Mouse (Mus musculus) hindbrain, embryonic 13.5 days (tissue): Measurements from ENCODE around the gene Tmem86a. TPM values are rescaled to one million over a fixed set of nuclear protein-coding genes. Genes with fewer than 3 reads are reported as not detected.

Source experiments
- ATAC-seq: fragments of 200-750 bp; cut with Nextera tagmentation; 2 replicates; pipeline ENCODE4 v1.8.0; 2017; ENCODE audit warnings: moderate TSS enrichment; ENCODE audit not compliant: low FRiP score
- H3K27ac ChIP-seq: fragments of 300-500 bp; sonication (generic); 2 replicates; pipeline ENCODE4 v1.5.1; 2015; ENCODE audit warnings: inconsistent platforms, mild to moderate bottlenecking, moderate library complexity
- H3K27me3 ChIP-seq: fragments of 300-500 bp; sonication (generic); 2 replicates; pipeline ENCODE4 v1.6.1; 2015; ENCODE audit warnings: mild to moderate bottlenecking, inconsistent platforms
- H3K36me3 ChIP-seq: fragments of 300-500 bp; sonication (generic); 2 replicates; pipeline ENCODE4 v1.6.1; 2015; ENCODE audit warnings: mild to moderate bottlenecking, inconsistent platforms
- H3K4me1 ChIP-seq: fragments of 300-500 bp; sonication (generic); replicated peaks from 2 replicates; pipeline ENCODE4 v1.6.1; 2015; ENCODE audit warnings: inconsistent platforms
- H3K4me2 ChIP-seq: fragments of 300-500 bp; sonication (generic); 2 replicates; pipeline ENCODE4 v1.6.1; 2015; ENCODE audit warnings: inconsistent platforms, mild to moderate bottlenecking, moderate library complexity
- H3K4me3 ChIP-seq: fragments of 300-500 bp; sonication (generic); 2 replicates; pipeline ENCODE4 v1.5.1; 2015; ENCODE audit warnings: mild to moderate bottlenecking, inconsistent platforms
- H3K9ac ChIP-seq: fragments of 300-500 bp; sonication (generic); 2 replicates; pipeline ENCODE4 v1.6.1; 2015; ENCODE audit warnings: mild to moderate bottlenecking, inconsistent platforms
- H3K9me3 ChIP-seq: fragments of 300-500 bp; sonication (generic); 2 replicates; pipeline ENCODE4 v1.6.1; 2016; ENCODE audit warnings: inconsistent platforms
- WGBS: fragments of 180-500 bp; shearing (Covaris S2); methylation state at CpG from one replicate; pipeline ENCODE4 v1.1.7; 2015; 5-methylcytosine and 5-hydroxymethylcytosine counted together
- polyA plus RNA-seq: library from polyadenylated mRNA; unstranded; fragments of >200 nt; fragmentation: Nextera tagmentation; extraction: Ambion mirVana; gene quantifications from 2 replicates; pipeline ENCODE4 v1.2.1, GENCODE M21; 2015

The Tmem86a gene
- polyA plus RNA-seq, 1 experiment from 2014 or later, result 24.4 TPM

DNA sequence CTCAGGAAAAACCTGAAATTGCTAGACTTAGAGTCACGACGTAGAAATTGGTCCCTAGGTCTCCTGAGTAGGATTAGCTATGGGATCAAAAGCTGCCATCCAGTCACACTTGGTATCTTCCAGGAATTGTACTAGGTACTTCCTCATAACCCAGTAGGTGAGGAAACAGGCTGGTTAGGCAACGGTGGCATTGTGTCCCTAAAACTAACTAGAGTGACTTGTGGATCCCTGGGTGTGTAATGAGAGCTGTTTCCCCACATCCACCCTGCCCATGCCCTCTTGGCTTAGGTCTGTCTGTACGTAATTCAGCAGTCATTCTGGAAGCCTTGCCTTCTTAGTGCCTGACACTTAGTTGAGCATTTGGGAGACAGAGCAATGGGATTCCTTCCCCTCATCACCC, 5.9 kb downstream of the Tmem86a start:
- Histone ChIP-seq H3K36me3 (peaks cover 15% of the 10 kb centered on the region), H3K4me1 (peaks cover 18% of the 10 kb centered on the region), H3K9ac (no peak overlapping the region), H3K9me3 (no peaks in the 10 kb centered on the region), H3K27ac (no peak overlapping the region), H3K4me3 (no peak overlapping the region), H3K27me3 (no peaks in the 10 kb centered on the region), H3K4me2 (no peak overlapping the region)
- no peak for ATAC-seq
- WGBS, result 88% methylated on average over 4 of the region's 4 CpGs

DNA sequence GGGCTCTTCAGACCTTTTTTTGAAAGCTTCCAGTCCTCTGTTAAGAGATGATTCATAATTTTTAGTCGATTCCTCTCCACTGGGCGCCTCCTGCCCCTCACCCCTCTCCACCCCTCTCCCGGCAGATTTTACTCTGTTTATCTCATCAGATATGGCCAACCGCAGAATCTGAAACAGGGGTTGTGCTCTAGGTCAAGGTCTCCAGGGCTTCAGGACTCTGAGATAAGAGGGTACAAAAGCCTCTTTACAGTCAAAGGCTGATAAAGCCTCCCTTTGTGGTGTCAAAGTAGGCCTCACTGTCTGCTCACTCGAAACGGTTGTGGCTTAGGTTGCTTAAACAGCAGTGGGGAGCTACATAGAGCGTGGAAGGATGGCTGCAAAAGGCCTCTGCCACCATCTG, 8.9 kb downstream of the Tmem86a start:
- no peak for ATAC-seq
- no peaks in the 10 kb centered on the region for H3K9me3 ChIP-seq
- no peak overlapping the region for H3K9ac ChIP-seq
- H3K27ac ChIP-seq, result no peak overlapping the region
- no peak overlapping the region for H3K4me3 ChIP-seq
- H3K4me2 ChIP-seq, result no peak overlapping the region
- H3K27me3 ChIP-seq, result no peaks in the 10 kb centered on the region
- peaks cover 4% of the 10 kb centered on the region for H3K36me3 ChIP-seq
- H3K4me1 ChIP-seq, result no peaks in the 10 kb centered on the region
- 81% methylated on average over 7 of the region's 7 CpGs for WGBS

DNA sequence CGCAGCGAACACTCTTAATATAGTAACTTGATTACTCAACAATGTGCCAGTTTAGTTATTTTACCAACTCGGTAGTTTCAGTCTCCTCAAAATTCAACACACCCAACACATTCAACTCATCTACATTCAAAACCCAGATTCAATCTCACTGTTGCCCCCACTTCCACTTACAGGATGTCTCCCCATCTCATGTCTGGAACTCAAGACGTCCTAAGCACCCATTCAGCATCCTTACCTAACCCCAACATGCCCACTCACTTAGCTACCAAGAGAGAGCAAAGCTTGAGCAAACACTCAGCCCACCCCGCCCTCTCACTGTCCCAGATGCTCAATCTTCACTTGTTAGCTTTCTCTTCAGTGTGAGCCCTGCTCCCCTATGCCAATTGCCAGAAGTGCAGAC, 11.2 kb downstream of the Tmem86a start:
- ATAC-seq, result no peak
- H3K4me1 ChIP-seq, result no peaks in the 10 kb centered on the region
- no peaks in the 10 kb centered on the region for H3K36me3 ChIP-seq
- H3K27ac ChIP-seq, result no peak overlapping the region
- H3K9ac ChIP-seq, result no peak overlapping the region
- H3K4me2 ChIP-seq, result no peak overlapping the region
- H3K4me3 ChIP-seq, result no peak overlapping the region
- H3K27me3 ChIP-seq, result no peaks in the 10 kb centered on the region
- WGBS, result 84% methylated on average over 5 of the region's 5 CpGs
- no peaks in the 10 kb centered on the region for H3K9me3 ChIP-seq

DNA sequence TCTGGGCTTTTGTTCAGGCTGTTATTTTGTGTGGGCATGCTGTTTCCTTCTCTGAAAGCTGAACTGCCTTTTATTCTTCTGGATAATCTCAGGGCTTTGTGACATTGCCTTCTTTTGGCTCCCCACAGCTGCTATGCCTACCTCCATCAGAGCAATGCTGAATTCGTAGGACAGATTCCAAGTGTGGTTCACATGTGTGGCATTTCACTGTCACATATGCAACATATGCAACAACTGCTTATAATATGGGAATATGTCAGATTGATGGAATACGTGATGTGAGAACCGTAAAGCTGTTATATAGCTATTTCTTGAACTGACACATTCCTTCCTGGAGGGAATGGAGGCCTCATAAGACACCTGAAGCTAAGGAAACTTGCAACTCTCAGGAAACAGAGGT, 16.5 kb downstream of the Tmem86a start:
- H3K27ac ChIP-seq, result no peak overlapping the region
- H3K36me3 ChIP-seq, result no peaks in the 10 kb centered on the region
- no peak overlapping the region for H3K9ac ChIP-seq
- WGBS, result 88% methylated on average over 3 of the region's 3 CpGs
- H3K4me3 ChIP-seq, result no peak overlapping the region
- ATAC-seq, result no peak
- no peak overlapping the region for H3K4me2 ChIP-seq
- H3K4me1 ChIP-seq, result no peaks in the 10 kb centered on the region
- no peaks in the 10 kb centered on the region for H3K9me3 ChIP-seq
- H3K27me3 ChIP-seq, result no peaks in the 10 kb centered on the region

DNA sequence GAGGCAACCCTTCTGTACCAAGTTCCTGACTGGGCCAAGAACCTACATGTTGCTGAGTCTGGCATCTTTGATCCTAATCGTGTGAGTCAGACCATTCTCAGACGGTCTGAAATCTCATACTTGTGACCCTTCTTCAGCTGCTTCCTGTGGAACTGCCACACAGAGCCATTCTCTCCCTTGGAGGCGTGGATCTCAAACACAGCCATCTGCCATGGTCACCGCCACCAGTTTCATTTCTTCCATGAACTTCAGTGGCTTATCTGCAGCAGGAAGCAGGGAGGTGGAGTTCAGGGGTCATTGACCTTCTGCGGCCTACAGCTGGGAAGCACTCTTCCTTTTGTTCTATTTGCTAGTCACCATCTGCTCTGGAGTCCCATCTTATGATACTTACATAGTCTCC, 17.5 kb downstream of the Tmem86a start:
- Histone ChIP-seq H3K36me3 (no peaks in the 10 kb centered on the region), H3K4me1 (no peaks in the 10 kb centered on the region), H3K27me3 (no peaks in the 10 kb centered on the region), H3K27ac (no peak overlapping the region), H3K4me3 (no peak overlapping the region), H3K4me2 (no peak overlapping the region), H3K9me3 (no peaks in the 10 kb centered on the region), H3K9ac (no peak overlapping the region)
- ATAC-seq, result no peak
- WGBS, result 81% methylated on average over 5 of the region's 5 CpGs

DNA sequence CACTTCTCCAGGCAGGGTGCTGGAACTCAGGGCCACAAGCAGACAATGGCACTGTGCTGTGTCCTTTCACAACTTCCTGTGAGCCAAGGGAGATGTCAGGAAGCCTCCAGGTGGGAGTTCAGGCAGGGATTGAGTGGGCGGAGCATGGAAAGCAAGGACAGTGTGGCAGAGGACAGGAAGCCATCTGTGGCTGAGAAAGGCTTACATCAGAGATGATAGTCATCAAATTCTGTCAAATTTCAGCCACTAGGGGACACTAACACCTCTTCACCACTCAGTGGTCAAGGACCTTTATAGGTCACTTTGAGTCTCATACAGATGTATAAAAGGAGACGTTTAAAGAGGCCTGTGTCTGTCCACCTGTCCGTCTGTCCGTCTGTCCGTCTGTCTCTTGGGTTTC, 22.1 kb downstream of the Tmem86a start:
- no peaks in the 10 kb centered on the region for H3K9me3 ChIP-seq
- H3K9ac ChIP-seq, result no peak overlapping the region
- no peak overlapping the region for H3K27ac ChIP-seq
- H3K4me2 ChIP-seq, result no peak overlapping the region
- H3K4me1 ChIP-seq, result 0 out of 2 replicates have a peak, but pooled peaks cover 3% of the 10 kb centered on the region
- no peaks in the 10 kb centered on the region for H3K27me3 ChIP-seq
- H3K36me3 ChIP-seq, result peaks cover 5% of the 10 kb centered on the region; the same call in 1 of the 2 replicates
- no peak overlapping the region for H3K4me3 ChIP-seq
- no peak for ATAC-seq
- WGBS, result 75% methylated on average over 5 of the region's 5 CpGs

DNA sequence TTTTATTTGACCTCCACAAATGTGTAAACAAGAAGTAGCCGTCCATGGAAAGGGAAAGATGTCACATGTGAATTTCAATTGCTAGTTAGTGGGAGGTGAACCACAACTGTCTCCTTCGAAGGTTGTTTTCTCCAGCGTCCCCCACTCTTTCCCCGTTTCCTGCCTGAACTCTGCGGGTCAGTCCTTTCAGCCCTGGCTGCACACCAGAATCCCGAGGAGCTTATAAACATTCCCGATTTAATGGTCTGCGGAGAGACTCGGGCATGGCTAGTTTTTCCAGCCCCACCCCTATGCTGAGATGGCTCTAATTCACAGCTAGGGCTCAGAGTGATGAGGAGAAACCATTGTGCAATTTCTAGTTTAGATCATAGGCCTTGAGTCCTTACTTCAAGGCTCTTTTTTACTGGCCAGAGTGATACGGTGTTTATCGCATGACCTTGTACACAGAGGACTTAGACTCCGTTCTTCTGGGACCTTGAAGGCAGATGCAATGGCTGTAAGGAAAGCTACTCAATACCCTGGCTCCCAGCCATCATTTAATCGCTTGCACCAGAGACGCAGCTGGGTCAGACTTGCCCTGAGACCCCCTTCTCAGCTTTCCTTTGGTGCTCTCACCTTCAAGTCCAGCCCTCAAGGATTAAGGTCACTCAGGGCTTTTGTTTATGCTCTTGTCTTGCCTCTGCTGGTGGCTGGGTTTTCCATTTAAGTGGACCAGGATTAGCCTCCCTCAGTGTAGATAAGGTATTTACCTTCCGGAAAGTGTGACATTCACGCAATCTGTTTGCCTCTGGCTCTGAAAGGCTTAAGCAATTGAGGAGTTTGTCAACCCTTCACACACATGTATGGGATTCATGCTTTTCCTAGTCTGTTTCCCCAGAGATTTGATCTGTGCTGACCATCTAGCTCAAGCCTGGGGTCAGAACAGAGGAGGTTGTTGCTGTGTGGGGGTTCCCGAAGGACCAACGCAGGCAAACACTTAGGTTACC, 23.4 kb downstream of the Tmem86a start:
- no peak for ATAC-seq
- no peak overlapping the region for H3K27ac ChIP-seq
- WGBS, result 65% methylated on average over 18 of the region's 18 CpGs

DNA sequence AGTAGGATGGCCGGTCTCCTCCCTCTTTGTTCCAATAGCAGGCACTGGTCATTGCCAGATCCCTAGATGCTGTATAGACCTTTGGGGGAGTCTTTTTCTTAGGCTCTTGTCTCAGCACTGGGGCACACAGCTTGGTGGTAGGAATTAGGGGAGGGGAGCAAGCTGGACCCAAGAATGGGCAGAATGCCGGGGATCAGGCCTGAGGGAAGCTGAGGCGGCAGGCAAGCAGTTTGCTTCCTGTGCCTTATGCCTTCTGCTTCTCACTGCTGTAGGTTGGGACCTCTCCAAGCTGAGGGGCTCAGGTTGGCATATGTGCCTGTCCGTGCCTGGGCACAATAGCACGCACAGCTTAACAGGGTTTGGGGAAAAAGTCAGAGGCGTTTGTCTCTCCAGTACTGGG, 25.8 kb downstream of the Tmem86a start:
- no peaks in the 10 kb centered on the region for H3K27me3 ChIP-seq
- no peak overlapping the region for H3K4me3 ChIP-seq
- H3K4me1 ChIP-seq, result 0 out of 2 replicates have a peak, but pooled peaks cover 3% of the 10 kb centered on the region
- no peaks in the 10 kb centered on the region for H3K9me3 ChIP-seq
- H3K27ac ChIP-seq, result no peak overlapping the region
- peaks cover 38% of the 10 kb centered on the region for H3K36me3 ChIP-seq
- WGBS, result 92% methylated on average over 6 of the region's 6 CpGs
- H3K4me2 ChIP-seq, result no peak overlapping the region
- H3K9ac ChIP-seq, result no peak overlapping the region
- ATAC-seq, result no peak

More for the DNA sequence above, 23.4 kb downstream of the Tmem86a start:
- H3K9me3 ChIP-seq, result no peaks in the 10 kb centered on the region
- H3K4me3 ChIP-seq, result no peak overlapping the region
- no peaks in the 10 kb centered on the region for H3K27me3 ChIP-seq
- H3K4me2 ChIP-seq, result no peak overlapping the region
- H3K4me1 ChIP-seq, result 0 out of 2 replicates have a peak, but pooled peaks cover 3% of the 10 kb centered on the region
- peaks cover 16% of the 10 kb centered on the region for H3K36me3 ChIP-seq
- no peak overlapping the region for H3K9ac ChIP-seq

DNA sequence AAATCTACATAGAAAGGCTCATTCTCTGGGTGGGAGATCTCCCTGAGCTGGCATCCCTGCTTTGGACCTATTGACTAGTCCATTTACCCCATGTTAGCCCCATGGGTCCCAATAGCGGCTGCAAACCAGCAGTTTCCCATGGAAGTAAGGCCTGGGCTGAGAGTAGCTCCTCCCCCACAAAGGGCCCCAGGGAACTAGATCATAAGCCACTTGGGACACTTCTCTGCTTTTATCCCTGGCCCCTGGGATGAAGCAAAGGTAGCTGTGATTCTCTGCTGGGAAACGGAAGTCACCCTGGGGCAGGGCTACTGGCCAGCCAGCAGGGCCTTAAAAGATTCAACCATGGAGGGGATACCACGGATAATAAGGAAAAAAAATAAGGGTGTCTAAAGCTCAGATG, 26.3 kb downstream of the Tmem86a start:
- Histone ChIP-seq H3K9me3 (no peaks in the 10 kb centered on the region), H3K4me1 (0 out of 2 replicates have a peak, but pooled peaks cover 3% of the 10 kb centered on the region), H3K27me3 (no peaks in the 10 kb centered on the region), H3K9ac (no peak overlapping the region), H3K36me3 (peaks cover 42% of the 10 kb centered on the region), H3K4me2 (no peak overlapping the region), H3K27ac (no peak overlapping the region), H3K4me3 (no peak overlapping the region)
- no peak for ATAC-seq
- whole genome bisulfite sequencing, result 70% methylated on average over 3 of the region's 3 CpGs

DNA sequence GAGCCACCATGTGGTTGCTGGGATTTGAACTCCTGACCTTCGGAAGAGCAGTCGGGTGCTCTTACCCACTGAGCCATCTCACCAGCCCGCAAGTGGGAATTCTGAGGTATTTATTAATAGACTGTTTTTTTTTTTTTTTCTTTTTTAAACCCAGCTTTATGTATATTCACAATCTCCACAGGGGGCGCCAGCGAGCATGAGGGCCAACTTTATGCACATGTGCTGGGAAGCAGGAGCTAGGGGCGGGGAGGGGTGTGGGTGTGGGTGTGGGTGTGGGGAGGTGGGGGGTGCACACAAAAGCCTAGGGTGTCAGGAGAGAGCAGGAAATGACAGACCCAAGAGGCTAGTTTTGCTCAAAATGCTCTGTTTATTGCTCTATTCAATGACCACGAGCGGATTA, 27.1 kb downstream of the Tmem86a start:
- H3K4me2 ChIP-seq, result no peak overlapping the region
- H3K9ac ChIP-seq, result no peak overlapping the region
- H3K27me3 ChIP-seq, result no peaks in the 10 kb centered on the region
- 72% methylated on average over 8 of the region's 8 CpGs for WGBS
- no peak overlapping the region for H3K4me3 ChIP-seq
- no peak overlapping the region for H3K27ac ChIP-seq
- no peaks in the 10 kb centered on the region for H3K9me3 ChIP-seq
- H3K36me3 ChIP-seq, result peaks cover 49% of the 10 kb centered on the region
- ATAC-seq, result no peak
- H3K4me1 ChIP-seq, result 0 out of 2 replicates have a peak, but pooled peaks cover 3% of the 10 kb centered on the region

DNA sequence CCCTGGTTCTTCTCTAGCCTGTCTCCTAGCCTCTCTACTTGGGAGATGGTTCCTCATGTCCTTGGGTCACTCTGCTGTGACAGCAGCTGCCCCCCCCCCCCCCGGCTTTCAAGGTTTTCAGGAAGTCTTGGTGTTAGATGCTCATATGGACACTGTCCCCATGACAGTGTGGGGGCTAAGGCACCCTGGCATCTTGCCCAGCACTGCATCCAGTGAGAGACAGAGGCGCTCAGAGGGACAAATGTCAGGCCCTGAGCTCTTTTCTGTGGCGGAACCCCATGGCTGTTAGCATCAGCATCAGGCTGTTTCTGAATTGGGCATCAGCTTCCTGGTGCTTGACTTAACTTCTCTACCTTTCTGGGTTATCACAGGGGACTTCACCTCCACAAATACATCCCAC, 30.5 kb downstream of the Tmem86a start:
- ATAC-seq, result no peak
- H3K4me1 ChIP-seq, result no peaks in the 10 kb centered on the region
- H3K9me3 ChIP-seq, result no peaks in the 10 kb centered on the region
- H3K27ac ChIP-seq, result no peak overlapping the region
- no peak overlapping the region for H3K4me2 ChIP-seq
- 0 out of 2 replicates have a peak overlapping the region, but pooled peaks have one; percentile 31 for H3K9ac ChIP-seq
- no peak overlapping the region for H3K4me3 ChIP-seq
- 63% methylated on average over 3 of the region's 3 CpGs for WGBS
- H3K27me3 ChIP-seq, result no peaks in the 10 kb centered on the region
- H3K36me3 ChIP-seq, result peaks cover 83% of the 10 kb centered on the region

DNA sequence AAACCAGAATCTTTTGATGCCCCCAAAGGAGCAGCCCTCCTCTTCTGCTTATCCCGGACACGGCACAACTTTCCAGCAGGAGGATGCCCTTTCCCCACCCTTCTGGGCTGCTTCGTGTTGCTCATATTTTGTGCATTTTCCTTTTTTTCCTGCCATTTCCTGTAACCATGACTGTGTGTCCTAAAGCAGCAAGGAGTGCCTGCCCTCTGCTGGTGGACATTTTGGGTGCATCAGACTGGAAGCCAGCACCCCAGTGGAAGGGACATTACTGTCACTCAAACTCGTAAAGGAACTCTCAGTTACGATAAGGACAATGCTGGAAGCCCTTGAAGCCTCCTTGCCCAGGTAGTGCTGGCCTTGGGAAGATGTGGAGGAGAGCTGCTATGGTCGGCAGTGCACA, 30.9 kb downstream of the Tmem86a start:
- H3K4me1 ChIP-seq, result no peaks in the 10 kb centered on the region
- WGBS, result 57% methylated on average over 6 of the region's 6 CpGs
- H3K4me3 ChIP-seq, result no peak overlapping the region
- no peak overlapping the region for H3K4me2 ChIP-seq
- H3K9me3 ChIP-seq, result no peaks in the 10 kb centered on the region
- no peak for ATAC-seq
- H3K27me3 ChIP-seq, result no peaks in the 10 kb centered on the region
- 0 out of 2 replicates have a peak overlapping the region, but pooled peaks have one; percentile 31 for H3K9ac ChIP-seq
- peaks cover 85% of the 10 kb centered on the region for H3K36me3 ChIP-seq
- H3K27ac ChIP-seq, result no peak overlapping the region

DNA sequence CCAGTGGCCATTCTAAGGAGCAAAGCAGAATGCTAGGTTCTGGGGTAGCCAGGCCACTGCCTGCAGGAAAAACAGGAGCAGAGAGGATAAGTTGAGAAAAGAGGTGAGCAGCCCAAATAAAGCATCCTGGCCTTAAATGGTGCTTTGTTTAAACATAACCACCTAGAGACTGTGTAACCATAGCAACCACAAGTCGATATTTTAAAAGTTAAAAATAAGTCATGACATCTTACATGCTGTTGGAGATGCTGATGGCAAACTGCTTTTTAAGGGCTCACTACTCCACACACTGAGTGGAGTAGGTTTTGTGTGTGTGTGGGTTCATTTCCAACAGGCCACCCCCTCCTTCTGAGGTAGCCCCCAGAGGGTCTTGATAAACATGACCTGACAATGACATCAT, 34.7 kb downstream of the Tmem86a start:
- 84% methylated on average over 1 of the region's 1 CpGs for WGBS
- H3K27ac ChIP-seq, result no peak overlapping the region
- H3K27me3 ChIP-seq, result no peaks in the 10 kb centered on the region
- H3K4me3 ChIP-seq, result no peak overlapping the region
- no peak overlapping the region for H3K4me2 ChIP-seq
- ATAC-seq, result no peak
- no peaks in the 10 kb centered on the region for H3K4me1 ChIP-seq
- peaks cover 92% of the 10 kb centered on the region for H3K36me3 ChIP-seq
- H3K9ac ChIP-seq, result no peak overlapping the region
- no peaks in the 10 kb centered on the region for H3K9me3 ChIP-seq
